Mouse (Mus musculus) heart, adult 2 months (tissue): ENCODE results near the gene Trim31. TPM values are rescaled to one million over a fixed set of nuclear protein-coding genes. Genes with fewer than 3 reads are reported as not detected.

Experiments used
- DNase-seq, 2 experiments: peaks; one replicate each; pipeline ENCODE4 v3.0.0; 2021
- H3K27ac ChIP-seq: fragments of 200-600 bp; 2 replicates; pipeline ENCODE4 v1.8.1; 2022
- H3K27me3 ChIP-seq: fragments of 200-500 bp; 2 replicates; pipeline ENCODE4 v1.6.1; 2012; ENCODE audit warnings: mild to moderate bottlenecking, low read length, inconsistent platforms, mixed read lengths; ENCODE audit not compliant: control insufficient read depth, insufficient read depth
- H3K36me3 ChIP-seq: fragments of 200-500 bp; 2 replicates; pipeline ENCODE4 v1.6.1; 2012; ENCODE audit warnings: low read length, inconsistent platforms; ENCODE audit not compliant: control insufficient read depth, insufficient read depth
- H3K4me1 ChIP-seq: fragments of 200-500 bp; 2 replicates; pipeline ENCODE4 v1.6.1; 2011; ENCODE audit warnings: low read length; ENCODE audit not compliant: control insufficient read depth, insufficient read depth
- H3K4me3 ChIP-seq: fragments of 200-600 bp; 2 replicates; pipeline ENCODE4 v1.8.1; 2022
- H3K79me2 ChIP-seq: fragments of 200-500 bp; replicated peaks from 2 replicates; pipeline ENCODE4 v1.6.1; 2012; ENCODE audit warnings: mild to moderate bottlenecking, inconsistent platforms, low read length, moderate library complexity, mixed read lengths; ENCODE audit not compliant: control insufficient read depth, insufficient read depth
- H3K9ac ChIP-seq: fragments of 200-500 bp; 2 replicates; pipeline ENCODE4 v1.6.1; 2012; ENCODE audit warnings: low read depth, mild to moderate bottlenecking, control low read depth, inconsistent platforms, low read length, mixed read lengths
- CTCF ChIP-seq: fragments of 200-600 bp; IDR thresholded peaks from 2 replicates; pipeline ENCODE4 v1.8.1; 2022; ENCODE audit warnings: antibody characterized with exemption, mild to moderate bottlenecking, moderate library complexity
- EP300 ChIP-seq: fragments of 200-500 bp; IDR thresholded peaks from 2 replicates; pipeline ENCODE4 v1.6.1; 2011; ENCODE audit warnings: low read depth, low read length, control low read depth; ENCODE audit not compliant: insufficient read depth
- POLR2A ChIP-seq: fragments of 200-500 bp; IDR thresholded peaks from 2 replicates; pipeline ENCODE4 v1.6.1; 2011; ENCODE audit warnings: mild to moderate bottlenecking, low read depth, low read length, control low read depth; ENCODE audit not compliant: insufficient read depth
- WGBS: fragments of 180-500 bp; shearing (Covaris S2); methylation state at CpG from one replicate; pipeline ENCODE4 v1.1.7; 2018; 5-methylcytosine and 5-hydroxymethylcytosine counted together
- intact Hi-C: fragments of 180-260 bp; cut with DNase I; formaldehyde crosslinking; loops from one replicate; pipeline ENCODE4 v1.15.1; 2025
- polyA plus RNA-seq: library from polyadenylated mRNA; depleted of rRNA; stranded (reverse); fragments of >200 nt; gene quantifications from 2 replicates; pipeline ENCODE4 v1.2.3, GENCODE M21; 2012
- total RNA-seq, 2 experiments: library from RNA; stranded (reverse); gene quantifications; 2 replicates each; pipeline ENCODE4 v1.2.3; 2021

Trim31 gene
- total and polyA plus RNA-seq, 3 experiments, result not detected

GRCm38 (mm10) chr17:36920239-36920638 is 22.3 kb downstream of the Trim31 start:
- peak in 1 of 2 experiments; percentile 20 for DNase-seq
- Histone ChIP-seq H3K4me1 (no peaks in the 10 kb centered on the region), H3K27me3 (no peaks in the 10 kb centered on the region), H3K36me3 (no peaks in the 10 kb centered on the region), H3K4me3 (no peak overlapping the region), H3K79me2 (no peaks in the 10 kb centered on the region), H3K9ac (no peak overlapping the region), H3K27ac (no peak overlapping the region)
- 43% methylated on average over 15 of the region's 15 CpGs for WGBS
- intact Hi-C loops, result no loop called here
- TF ChIP-seq CTCF, result no peak
- no peak for TF ChIP-seq EP300
- TF ChIP-seq POLR2A, result no peak

- no peak for DNase-seq
Measured at GRCm38 (mm10) chr17:36922715-36923114, 24.8 kb downstream of the Trim31 start.

GRCm38 (mm10) chr17:36923491-36923890 is 25.6 kb downstream of the Trim31 start:
- Histone ChIP-seq H3K4me1 (peaks cover 1% of the 10 kb centered on the region; the same call in 1 of the 2 replicates), H3K27me3 (no peaks in the 10 kb centered on the region), H3K9ac (no peak overlapping the region), H3K27ac (no peak overlapping the region), H3K79me2 (no peaks in the 10 kb centered on the region), H3K4me3 (no peak overlapping the region), H3K36me3 (no peaks in the 10 kb centered on the region)
- no peak for DNase-seq
- TF ChIP-seq CTCF (no peak), POLR2A (no peak), EP300 (no peak)
- intact Hi-C loops, result no loop called here
- WGBS, result 53% methylated on average over 4 of the region's 4 CpGs

More at GRCm38 (mm10) chr17:36922715-36923114, 24.8 kb downstream of the Trim31 start:
- Histone ChIP-seq H3K27me3 (no peaks in the 10 kb centered on the region), H3K36me3 (no peaks in the 10 kb centered on the region), H3K4me3 (no peak overlapping the region), H3K9ac (no peak overlapping the region), H3K27ac (no peak overlapping the region), H3K4me1 (peaks cover under 1% of the 10 kb centered on the region; the same call in 1 of the 2 replicates), H3K79me2 (no peaks in the 10 kb centered on the region)
- WGBS, result 80% methylated on average over 4 of the region's 4 CpGs
- no peak for TF ChIP-seq CTCF
- TF ChIP-seq POLR2A, result no peak
- TF ChIP-seq EP300, result no peak
- intact Hi-C loops, result no loop called here

GRCm38 (mm10) chr17:36927496-36928120 is 29.7 kb downstream of the Trim31 start:
- intact Hi-C loops, result no loop called here
- no peaks in the 10 kb centered on the region; the same call in 1 of the 2 replicates for H3K36me3 ChIP-seq
- H3K27ac ChIP-seq, result no peak overlapping the region
- peak in 1 of 2 experiments; percentile 59 for DNase-seq
- H3K79me2 ChIP-seq, result no peaks in the 10 kb centered on the region
- H3K27me3 ChIP-seq, result no peaks in the 10 kb centered on the region
- WGBS, result 43% methylated on average over 10 of the region's 10 CpGs
- no peak overlapping the region for H3K4me3 ChIP-seq
- TF ChIP-seq CTCF (no peak), EP300 (0 out of 2 replicates have a peak, but pooled peaks have one; percentile 36), POLR2A (no peak)
- peaks cover 15% of the 10 kb centered on the region for H3K4me1 ChIP-seq
- no peak overlapping the region for H3K9ac ChIP-seq

DNA sequence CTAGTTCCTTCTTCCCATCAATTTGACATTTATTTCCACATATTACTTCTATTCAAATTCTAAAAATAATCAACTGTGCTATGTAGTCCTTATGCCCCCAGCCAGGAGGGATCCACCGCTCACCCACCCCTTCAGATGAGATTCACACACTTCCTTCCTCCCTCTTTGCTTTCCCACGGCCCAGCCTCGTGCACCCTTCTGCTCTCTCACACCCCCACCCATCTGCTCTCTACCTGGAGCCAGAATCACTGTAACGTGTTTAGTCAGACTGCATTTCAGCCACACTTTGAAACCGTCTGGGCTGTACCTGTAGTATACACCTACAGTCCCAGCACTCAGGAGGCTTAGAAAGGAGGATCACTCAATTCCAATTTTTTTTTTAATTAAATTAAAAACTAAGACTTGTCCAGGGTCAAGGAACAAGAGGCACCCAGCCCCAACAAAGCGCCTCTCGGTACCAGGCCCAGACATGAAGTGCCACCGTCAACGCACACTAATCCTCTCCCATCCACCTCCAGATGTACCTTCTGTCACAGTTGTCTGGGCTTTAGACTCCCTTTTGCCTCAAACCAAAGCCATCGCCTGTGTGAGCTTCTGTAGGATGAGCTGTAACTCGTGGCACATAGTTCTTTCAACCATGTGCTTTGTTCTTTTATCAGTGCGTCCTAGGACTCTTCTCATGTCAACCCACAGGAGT is 31.5 kb downstream of the Trim31 start:
- intact Hi-C loops, result no loop called here
- Histone ChIP-seq H3K36me3 (no peaks in the 10 kb centered on the region; the same call in 1 of the 2 replicates), H3K27ac (peak overlapping the region; percentile 67), H3K4me3 (no peak overlapping the region), H3K9ac (no peak overlapping the region), H3K79me2 (no peaks in the 10 kb centered on the region), H3K27me3 (no peaks in the 10 kb centered on the region), H3K4me1 (peaks cover 15% of the 10 kb centered on the region)
- no peak for DNase-seq
- TF ChIP-seq CTCF (no peak), POLR2A (no peak), EP300 (no peak)
- 66% methylated on average over 12 of the region's 12 CpGs for WGBS

DNA sequence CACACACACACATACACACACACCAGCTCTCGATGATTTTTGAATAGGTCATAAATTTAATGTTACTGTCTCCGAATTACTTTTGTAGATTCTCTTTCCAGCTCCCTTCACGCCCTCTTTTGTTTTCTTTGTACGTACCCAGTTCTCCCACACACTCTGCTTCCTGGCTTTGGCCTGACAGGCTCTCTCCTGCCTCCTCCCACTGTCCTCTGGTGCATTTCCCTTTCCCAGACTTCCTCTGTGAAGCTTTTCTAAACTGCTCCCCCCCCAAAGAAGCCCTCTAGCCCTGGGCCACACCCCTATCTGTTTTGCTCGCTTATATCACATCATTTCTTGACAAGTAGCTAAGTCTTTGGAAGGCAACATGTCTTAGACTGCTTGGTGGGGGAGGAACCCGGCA is 32.3 kb downstream of the Trim31 start:
- intact Hi-C loops, result no loop called here
- no peaks in the 10 kb centered on the region for H3K27me3 ChIP-seq
- no peak overlapping the region for H3K4me3 ChIP-seq
- DNase-seq, result peak in 1 of 2 experiments; percentile 35
- H3K4me1 ChIP-seq, result peaks cover 15% of the 10 kb centered on the region
- no peak overlapping the region for H3K9ac ChIP-seq
- H3K36me3 ChIP-seq, result no peaks in the 10 kb centered on the region; the same call in 1 of the 2 replicates
- no peaks in the 10 kb centered on the region for H3K79me2 ChIP-seq
- H3K27ac ChIP-seq, result peak overlapping the region; percentile 67
- 0 out of 2 replicates have a peak, but pooled peaks have one; percentile 38 for TF ChIP-seq EP300
- no peak for TF ChIP-seq POLR2A
- TF ChIP-seq CTCF, result no peak
- WGBS, result 49% methylated on average over 6 of the region's 6 CpGs
